In the genomic region with DNA sequence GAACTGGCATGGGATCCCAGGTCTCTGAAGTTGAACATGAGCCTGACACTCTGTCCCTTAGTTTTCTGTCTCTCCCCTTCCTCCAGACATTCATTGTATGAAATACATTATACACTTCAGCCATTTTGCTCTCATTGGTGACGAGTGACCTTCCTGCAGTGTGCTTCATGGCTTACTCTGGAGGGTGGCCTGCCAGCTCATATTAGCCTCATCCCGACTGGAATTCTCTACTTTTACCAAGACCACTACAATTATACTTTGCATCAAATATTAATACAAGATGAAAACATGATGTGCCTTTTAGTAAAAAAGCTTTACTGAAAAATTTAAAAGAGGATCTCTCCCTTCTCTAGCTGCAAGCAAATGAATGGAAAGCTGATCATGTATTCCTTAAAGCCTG, we compare ENCODE assay signal across 28 mouse cellular contexts.
"Had no signal": no experiment of that assay in that cellular context is flagged by ENCODE, and none has a peak within 500 bp of the region (broad histone marks: within the 10 kb centered on the region; RNA-seq: fewer than 3 reads in every experiment).

No protein-coding gene starts in this region.

- ATAC-seq: forebrain, embryonic 13.5 days; forebrain, embryonic 14.5 days; forebrain, embryonic 15.5 days; forebrain, embryonic 16.5 days; forebrain, postnatal 0 days had no signal

- H3K27ac ChIP-seq: embryonic facial prominence, embryonic 10.5 days; embryonic facial prominence, embryonic 12.5 days; embryonic facial prominence, embryonic 13.5 days; embryonic facial prominence, embryonic 15.5 days; forebrain, embryonic 10.5 days; forebrain, embryonic 12.5 days; forebrain, embryonic 13.5 days; forebrain, embryonic 15.5 days; gastrocnemius, adult 2 months had no signal

- H3K4me2 ChIP-seq: embryonic facial prominence, embryonic 12.5 days; embryonic facial prominence, embryonic 13.5 days; embryonic facial prominence, embryonic 15.5 days; forebrain, embryonic 12.5 days; forebrain, embryonic 13.5 days; forebrain, embryonic 15.5 days had no signal

- DNase-seq: cerebellum, adult 2 months; cerebellum, adult 8-10 months; cerebellum, adult 9-10 months; cerebellum, adult 9-11 months; cerebellum, postnatal 10 days; cerebellum, postnatal 14 days; cerebellum, postnatal 25 days; cerebellum, postnatal 36 days; embryo, embryonic 11 days; forebrain, postnatal 0 days; gastrocnemius, adult 2 months; gastrocnemius, postnatal 10 days; gastrocnemius, postnatal 14 days; gastrocnemius, postnatal 25 days; gastrocnemius, postnatal 36 days; heart, adult 11 months; heart, adult 18-20 months had no signal

- H3K4me1 ChIP-seq: embryonic facial prominence, embryonic 10.5 days; embryonic facial prominence, embryonic 12.5 days; embryonic facial prominence, embryonic 13.5 days; embryonic facial prominence, embryonic 15.5 days; forebrain, embryonic 10.5 days; forebrain, embryonic 12.5 days; forebrain, embryonic 13.5 days; forebrain, embryonic 15.5 days had no signal

- H3K9me3 ChIP-seq: embryonic facial prominence, embryonic 10.5 days; embryonic facial prominence, embryonic 12.5 days; embryonic facial prominence, embryonic 13.5 days; embryonic facial prominence, embryonic 15.5 days; forebrain, embryonic 10.5 days; forebrain, embryonic 12.5 days; forebrain, embryonic 13.5 days; forebrain, embryonic 15.5 days had no signal

- H3K27me3 ChIP-seq: embryonic facial prominence, embryonic 12.5 days; embryonic facial prominence, embryonic 13.5 days; embryonic facial prominence, embryonic 15.5 days; forebrain, embryonic 12.5 days; forebrain, embryonic 13.5 days; forebrain, embryonic 15.5 days had no signal

- H3K9ac ChIP-seq: embryonic facial prominence, embryonic 12.5 days; embryonic facial prominence, embryonic 13.5 days; embryonic facial prominence, embryonic 15.5 days; forebrain, embryonic 12.5 days; forebrain, embryonic 13.5 days; forebrain, embryonic 15.5 days; forebrain, postnatal 0 days had no signal

- H3K36me3 ChIP-seq: embryonic facial prominence, embryonic 10.5 days; embryonic facial prominence, embryonic 12.5 days; embryonic facial prominence, embryonic 13.5 days; embryonic facial prominence, embryonic 15.5 days; forebrain, embryonic 10.5 days; forebrain, embryonic 12.5 days; forebrain, embryonic 15.5 days had no signal

- H3K4me3 ChIP-seq: embryonic facial prominence, embryonic 10.5 days; embryonic facial prominence, embryonic 12.5 days; embryonic facial prominence, embryonic 13.5 days; embryonic facial prominence, embryonic 15.5 days; erythroblast, embryonic 14.5 days; forebrain, embryonic 10.5 days; forebrain, embryonic 12.5 days; forebrain, embryonic 13.5 days; forebrain, embryonic 15.5 days; gastrocnemius, adult 2 months had no signal
